Mouse (Mus musculus) megakaryocyte, embryonic 14.5 days (primary cell): ENCODE data around the gene Nudt14.

Experiments used
- FLI1 ChIP-seq: IDR thresholded peaks from 2 replicates; pipeline ENCODE4 v1.6.1; 2012; ENCODE audit warnings: low read length, inconsistent platforms, mixed read lengths
- GATA1 ChIP-seq: IDR thresholded peaks from 3 replicates; pipeline ENCODE4 v1.6.1; 2012; ENCODE audit warnings: mixed read lengths, low read length, inconsistent platforms, borderline replicate concordance

GRCm38 (mm10) chr12:112900641-112901040 lies 41.3 kb downstream of the Nudt14 start:
- TF ChIP-seq GATA1, result no peak
- TF ChIP-seq FLI1, result no peak
